Mouse (Mus musculus): ENCODE data around the gene Foxf1. TPM values are rescaled to one million over a fixed set of nuclear protein-coding genes. Genes with fewer than 3 reads are reported as not detected.

The Foxf1 gene
- polyA plus RNA-seq, 1 experiment from 2014 or later: 1.9 TPM

GRCm38 (mm10) chr8:121072406-121073130, 11.6 kb upstream of the Foxf1 start:
- Histone ChIP-seq H3K4me2 (ENCODE audit: low read depth, low read length) (no peak overlapping the region), H3K9ac (ENCODE audit: low read length) (no peak overlapping the region), H3K4me3 (ENCODE audit: low read length) (no peak overlapping the region), H3K9me3 (replicated peaks; ENCODE audit: control insufficient read depth, low read length) (no peaks in the 10 kb centered on the region), H3K36me3 (ENCODE audit: control insufficient read depth, insufficient read depth) (no peaks in the 10 kb centered on the region), H3K4me1 (ENCODE audit: control insufficient read depth, insufficient read depth, low read length) (peaks cover 5% of the 10 kb centered on the region; the same call in 1 of the 2 replicates), H3K27ac (ENCODE audit: low read length) (no peak overlapping the region), H3K27me3 (ENCODE audit: control insufficient read depth, insufficient read depth, low read length) (peaks cover 93% of the 10 kb centered on the region)
- WGBS: 19% methylated on average over 11 of the region's 11 CpGs
- no peak for ATAC-seq (replicated peaks; ENCODE audit: extremely low read depth, insufficient read depth, low FRiP score)

- WGBS: 3% methylated on average over 48 of the region's 48 CpGs
- Histone ChIP-seq H3K9ac (ENCODE audit: low read length) (no peak overlapping the region), H3K4me3 (ENCODE audit: low read length) (peak overlapping the region; percentile 33), H3K9me3 (replicated peaks; ENCODE audit: control insufficient read depth, low read length) (no peaks in the 10 kb centered on the region), H3K27ac (ENCODE audit: low read length) (no peak overlapping the region), H3K36me3 (ENCODE audit: control insufficient read depth, insufficient read depth) (no peaks in the 10 kb centered on the region), H3K27me3 (ENCODE audit: control insufficient read depth, insufficient read depth, low read length) (peaks cover 95% of the 10 kb centered on the region), H3K4me1 (ENCODE audit: control insufficient read depth, insufficient read depth, low read length) (peaks cover 5% of the 10 kb centered on the region; the same call in 1 of the 2 replicates), H3K4me2 (ENCODE audit: low read depth, low read length) (peak overlapping the region; percentile 54)
- no peak for ATAC-seq (replicated peaks; ENCODE audit: extremely low read depth, insufficient read depth, low FRiP score)
Measured at GRCm38 (mm10) chr8:121073174-121074107, 10.7 kb upstream of the Foxf1 start.

- H3K27ac ChIP-seq (ENCODE audit: low read length): no peak overlapping the region
- no peak for ATAC-seq (replicated peaks; ENCODE audit: extremely low read depth, insufficient read depth, low FRiP score)
- peaks cover 95% of the 10 kb centered on the region for H3K27me3 ChIP-seq (ENCODE audit: control insufficient read depth, insufficient read depth, low read length)
- peaks cover 5% of the 10 kb centered on the region; the same call in 1 of the 2 replicates for H3K4me1 ChIP-seq (ENCODE audit: control insufficient read depth, insufficient read depth, low read length)
- H3K9ac ChIP-seq (ENCODE audit: low read length): no peak overlapping the region
- H3K4me3 ChIP-seq (ENCODE audit: low read length): no peak overlapping the region
- WGBS: 8% methylated on average over 15 of the region's 15 CpGs
- no peaks in the 10 kb centered on the region for H3K36me3 ChIP-seq (ENCODE audit: control insufficient read depth, insufficient read depth)
- H3K9me3 ChIP-seq (replicated peaks; ENCODE audit: control insufficient read depth, low read length): no peaks in the 10 kb centered on the region
- H3K4me2 ChIP-seq (ENCODE audit: low read depth, low read length): no peak overlapping the region
Measured at GRCm38 (mm10) chr8:121074108-121074847, 9.9 kb upstream of the Foxf1 start.

GRCm38 (mm10) chr8:121074848-121075145, 9.4 kb upstream of the Foxf1 start:
- Histone ChIP-seq H3K27ac (ENCODE audit: low read length) (no peak overlapping the region), H3K4me1 (ENCODE audit: control insufficient read depth, insufficient read depth, low read length) (peaks cover 5% of the 10 kb centered on the region; the same call in 1 of the 2 replicates), H3K4me3 (ENCODE audit: low read length) (no peak overlapping the region), H3K9me3 (replicated peaks; ENCODE audit: control insufficient read depth, low read length) (no peaks in the 10 kb centered on the region), H3K36me3 (ENCODE audit: control insufficient read depth, insufficient read depth) (no peaks in the 10 kb centered on the region), H3K9ac (ENCODE audit: low read length) (no peak overlapping the region), H3K27me3 (ENCODE audit: control insufficient read depth, insufficient read depth, low read length) (peaks cover 95% of the 10 kb centered on the region), H3K4me2 (ENCODE audit: low read depth, low read length) (no peak overlapping the region)
- ATAC-seq (replicated peaks; ENCODE audit: extremely low read depth, insufficient read depth, low FRiP score): no peak
- WGBS: 3% methylated on average over 10 of the region's 10 CpGs

- no peak for ATAC-seq (replicated peaks; ENCODE audit: extremely low read depth, insufficient read depth, low FRiP score)
- 6% methylated on average over 13 of the region's 13 CpGs for WGBS
- no peaks in the 10 kb centered on the region for H3K36me3 ChIP-seq (ENCODE audit: control insufficient read depth, insufficient read depth)
- no peak overlapping the region for H3K4me2 ChIP-seq (ENCODE audit: low read depth, low read length)
- H3K4me3 ChIP-seq (ENCODE audit: low read length): no peak overlapping the region
- no peak overlapping the region for H3K9ac ChIP-seq (ENCODE audit: low read length)
- H3K4me1 ChIP-seq (ENCODE audit: control insufficient read depth, insufficient read depth, low read length): peaks cover 5% of the 10 kb centered on the region; the same call in 1 of the 2 replicates
- no peak overlapping the region for H3K27ac ChIP-seq (ENCODE audit: low read length)
- no peaks in the 10 kb centered on the region for H3K9me3 ChIP-seq (replicated peaks; ENCODE audit: control insufficient read depth, low read length)
- H3K27me3 ChIP-seq (ENCODE audit: control insufficient read depth, insufficient read depth, low read length): peaks cover 95% of the 10 kb centered on the region
Measured at GRCm38 (mm10) chr8:121075936-121076335, 8.2 kb upstream of the Foxf1 start.

- H3K36me3 ChIP-seq (ENCODE audit: control insufficient read depth, insufficient read depth): no peaks in the 10 kb centered on the region
- peaks cover 95% of the 10 kb centered on the region for H3K27me3 ChIP-seq (ENCODE audit: control insufficient read depth, insufficient read depth, low read length)
- no peak for ATAC-seq (replicated peaks; ENCODE audit: extremely low read depth, insufficient read depth, low FRiP score)
- no peak overlapping the region for H3K4me2 ChIP-seq (ENCODE audit: low read depth, low read length)
- H3K4me3 ChIP-seq (ENCODE audit: low read length): no peak overlapping the region
- H3K4me1 ChIP-seq (ENCODE audit: control insufficient read depth, insufficient read depth, low read length): peaks cover 5% of the 10 kb centered on the region; the same call in 1 of the 2 replicates
- no peak overlapping the region for H3K9ac ChIP-seq (ENCODE audit: low read length)
- no peak overlapping the region for H3K27ac ChIP-seq (ENCODE audit: low read length)
- WGBS: 13% methylated on average over 7 of the region's 7 CpGs
- no peaks in the 10 kb centered on the region for H3K9me3 ChIP-seq (replicated peaks; ENCODE audit: control insufficient read depth, low read length)
Measured at GRCm38 (mm10) chr8:121076555-121076954, 7.6 kb upstream of the Foxf1 start.

- H3K27ac ChIP-seq (ENCODE audit: low read length): no peak overlapping the region
- peaks cover 7% of the 10 kb centered on the region; the same call in 1 of the 2 replicates for H3K4me1 ChIP-seq (ENCODE audit: control insufficient read depth, insufficient read depth, low read length)
- no peak overlapping the region for H3K9ac ChIP-seq (ENCODE audit: low read length)
- ATAC-seq (replicated peaks; ENCODE audit: extremely low read depth, insufficient read depth, low FRiP score): no peak
- H3K9me3 ChIP-seq (replicated peaks; ENCODE audit: control insufficient read depth, low read length): no peaks in the 10 kb centered on the region
- H3K36me3 ChIP-seq (ENCODE audit: control insufficient read depth, insufficient read depth): no peaks in the 10 kb centered on the region
- peaks cover 95% of the 10 kb centered on the region for H3K27me3 ChIP-seq (ENCODE audit: control insufficient read depth, insufficient read depth, low read length)
- no peak overlapping the region for H3K4me3 ChIP-seq (ENCODE audit: low read length)
- 9% methylated on average over 14 of the region's 14 CpGs for WGBS
- H3K4me2 ChIP-seq (ENCODE audit: low read depth, low read length): no peak overlapping the region
Measured at GRCm38 (mm10) chr8:121078721-121079120, 5.5 kb upstream of the Foxf1 start.

GRCm38 (mm10) chr8:121079201-121079600, 5.0 kb upstream of the Foxf1 start:
- no peak for ATAC-seq (replicated peaks; ENCODE audit: extremely low read depth, insufficient read depth, low FRiP score)
- 9% methylated on average over 7 of the region's 7 CpGs for WGBS
- H3K4me1 ChIP-seq (ENCODE audit: control insufficient read depth, insufficient read depth, low read length): peaks cover 7% of the 10 kb centered on the region; the same call in 1 of the 2 replicates
- H3K9me3 ChIP-seq (replicated peaks; ENCODE audit: control insufficient read depth, low read length): no peaks in the 10 kb centered on the region
- H3K36me3 ChIP-seq (ENCODE audit: control insufficient read depth, insufficient read depth): no peaks in the 10 kb centered on the region
- H3K4me2 ChIP-seq (ENCODE audit: low read depth, low read length): no peak overlapping the region
- H3K4me3 ChIP-seq (ENCODE audit: low read length): no peak overlapping the region
- H3K27ac ChIP-seq (ENCODE audit: low read length): no peak overlapping the region
- peaks cover 95% of the 10 kb centered on the region for H3K27me3 ChIP-seq (ENCODE audit: control insufficient read depth, insufficient read depth, low read length)
- no peak overlapping the region for H3K9ac ChIP-seq (ENCODE audit: low read length)

All from heart, embryonic 16.5 days (tissue).